ENCODE assay signal across 14 mouse cellular contexts in genomic region chr2:180444957-180445785, GRCm38 (mm10). TPM values are rescaled to one million over a fixed set of nuclear protein-coding genes. Genes with fewer than 3 reads are reported as not detected.
DNase-seq lines count a peak whose midpoint lies in the region; ATAC-seq lines count a peak whose summit lies in the region.
"Had no signal": no experiment of that assay in that cellular context is flagged by ENCODE, and none has a peak within 500 bp of the region (broad histone marks: within the 10 kb centered on the region; RNA-seq: fewer than 3 reads in every experiment).

No protein-coding gene starts in this region.

- 51% methylated on average over 9 of the region's 9 CpGs for WGBS in limb, embryonic 10.5 days

- DNase-seq in retina, postnatal 1 day: peak; percentile 85
- no peak for DNase-seq in retina, embryonic 14.5 days (ENCODE audit: low spot score)
- DNase-seq in MEL-GATA-1-ER (ENCODE audit: extremely low read depth, low read depth): peak; percentile 44
- peak; percentile 57 for DNase-seq in thymus, postnatal 4 days
- DNase-seq in limb, embryonic 10.5 days (ENCODE audit: low spot score): no peak
- DNase-seq: cerebellum, postnatal 10 days; gastrocnemius, postnatal 10 days; lung, adult 2 months had no signal

- no peaks in the 10 kb centered on the region for H3K9me3 ChIP-seq in limb, embryonic 10.5 days (replicated peaks)
- H3K9me3 ChIP-seq: embryonic facial prominence, embryonic 12.5 days; forebrain, embryonic 15.5 days; limb, embryonic 12.5 days had no signal

- H3K4me1 ChIP-seq in limb, embryonic 10.5 days: peaks cover 38% of the 10 kb centered on the region

- H3K27ac ChIP-seq in limb, embryonic 10.5 days: no peak overlapping the region
- H3K27ac ChIP-seq: embryonic facial prominence, embryonic 12.5 days; forebrain, embryonic 15.5 days; limb, embryonic 12.5 days had no signal

- H3K4me3 ChIP-seq in limb, embryonic 10.5 days: no peak overlapping the region
- H3K4me3 ChIP-seq: embryonic facial prominence, embryonic 12.5 days; forebrain, embryonic 15.5 days; limb, embryonic 12.5 days had no signal

- no peaks in the 10 kb centered on the region for H3K36me3 ChIP-seq in limb, embryonic 10.5 days
- H3K36me3 ChIP-seq: embryonic facial prominence, embryonic 12.5 days; forebrain, embryonic 15.5 days; limb, embryonic 12.5 days had no signal

- H3K27me3 ChIP-seq in limb, embryonic 10.5 days (ENCODE audit: low read depth, poor library complexity, severe bottlenecking): 0 out of 2 replicates have a peak, but pooled peaks cover 11% of the 10 kb centered on the region
- H3K27me3 ChIP-seq: embryonic facial prominence, embryonic 12.5 days; forebrain, embryonic 15.5 days; limb, embryonic 12.5 days had no signal

- peak; percentile 59 for ATAC-seq in granulocyte monocyte progenitor cell, adult 5-6 weeks (replicated peaks; ENCODE audit: poor library complexity, severe bottlenecking)
- no peak for ATAC-seq in inflammation-experienced regulatory T-cells, adult 6 months
- ATAC-seq: forebrain, embryonic 15.5 days had no signal

RNA-seq across cellular contexts. Expression of gene Slco4a1, which starts 10.9 kb away (rescaled TPM):
- 31.8 and 41.5 TPM in 2 replicates for total RNA-seq in granulocyte monocyte progenitor cell, adult 5-6 weeks (2014; fragmentation: Nextera tagmentation)
- 9.2 and 10.8 TPM in 2 replicates for total RNA-seq in granulocyte monocyte progenitor cell, adult 5-6 weeks (2017)
- polyA plus RNA-seq in limb, embryonic 10.5 days (2016; fragmentation: Nextera tagmentation; extraction: Ambion mirVana): 0.41 and 1.8 TPM in 2 replicates
- 1 to 10 TPM in 2 of 3 experiments, under 1 TPM in 1; 0.83 to 4.8 (median 2.2) TPM for polyA plus RNA-seq in inflammation-experienced regulatory T-cells, adult 6 months (2017; shearing (Covaris generic))

RNA-seq across cellular contexts. Expression of gene Ntsr1, which starts 54.6 kb away (rescaled TPM):
- not detected in 2 replicates for total RNA-seq in granulocyte monocyte progenitor cell, adult 5-6 weeks (2014; fragmentation: Nextera tagmentation)
- total RNA-seq in granulocyte monocyte progenitor cell, adult 5-6 weeks (2017): not detected in 2 replicates
- 0.11 and 0.28 TPM in 2 replicates for polyA plus RNA-seq in limb, embryonic 10.5 days (2016; fragmentation: Nextera tagmentation; extraction: Ambion mirVana)
- not detected for polyA plus RNA-seq in inflammation-experienced regulatory T-cells, adult 6 months (2017; shearing (Covaris generic))
- total RNA-seq: megakaryocyte-erythroid progenitor cell, adult 5-6 weeks had no signal
- polyA plus RNA-seq: lung, adult 2 months had no signal

Comparison
In these comparisons a context has a peak if more than half of its experiments do, and no peak if none do; other contexts are left out.
1. DNase-seq: peak in retina, postnatal 1 day (single experiment), MEL-GATA-1-ER (single experiment) and thymus, postnatal 4 days (single experiment); none in retina, embryonic 14.5 days (single experiment) and limb, embryonic 10.5 days (single experiment).